Mouse (Mus musculus) thymus, postnatal 10 days (tissue): ENCODE measurements around the gene Olfr924.
"Not testable (repeated sequence)": the region's sequence is repeated elsewhere in the genome, so short reads cannot be mapped to it uniquely, and the experiment has no call there.

ENCODE experiments used
- DNase-seq, 2 experiments: peaks; one replicate each; pipeline ENCODE4 v3.0.0; 2021; ENCODE audit warnings: low spot score in 2 of 2

The Olfr924 gene

GRCm38 (mm10) chr9:38844149-38844548, at the start of gene Olfr924:
Gene Olfr924 (plus strand): TSS chr9:38844449.
- no peak for DNase-seq

- DNase-seq, result no peak
Measured at GRCm38 (mm10) chr9:38805696-38806095, 38.6 kb upstream of the Olfr924 start.

- DNase-seq, result no peak
Measured at GRCm38 (mm10) chr9:38814314-38814713, 29.9 kb upstream of the Olfr924 start, which contains the start of gene Olfr922. Gene Olfr922 (plus strand): TSS chr9:38814614.

- DNase-seq, result no peak
Measured at GRCm38 (mm10) chr9:38815458-38815986, 28.7 kb upstream of the Olfr924 start.

GRCm38 (mm10) chr9:38826245-38826644, 18.0 kb upstream of the Olfr924 start, which contains the start of gene Olfr923:
Gene Olfr923 (plus strand): TSS chr9:38826545.
- no peak for DNase-seq

- no peak for DNase-seq
Measured at GRCm38 (mm10) chr9:38833027-38833426, 11.2 kb upstream of the Olfr924 start.

- no peak for DNase-seq
Measured at GRCm38 (mm10) chr9:38854760-38855159, 10.5 kb downstream of the Olfr924 start, which contains the start of gene Olfr26. Gene Olfr26 (plus strand): TSS chr9:38855060.

- not testable (repeated sequence) for DNase-seq
Measured at GRCm38 (mm10) chr9:38874880-38875279, 30.6 kb downstream of the Olfr924 start.

- no peak for DNase-seq
Measured at GRCm38 (mm10) chr9:38876826-38877225, 32.6 kb downstream of the Olfr924 start, which contains the start of gene Olfr926. Gene Olfr926 (plus strand): TSS chr9:38877126.
